ENCODE assay signal across 8 mouse cellular contexts in the genomic region with DNA sequence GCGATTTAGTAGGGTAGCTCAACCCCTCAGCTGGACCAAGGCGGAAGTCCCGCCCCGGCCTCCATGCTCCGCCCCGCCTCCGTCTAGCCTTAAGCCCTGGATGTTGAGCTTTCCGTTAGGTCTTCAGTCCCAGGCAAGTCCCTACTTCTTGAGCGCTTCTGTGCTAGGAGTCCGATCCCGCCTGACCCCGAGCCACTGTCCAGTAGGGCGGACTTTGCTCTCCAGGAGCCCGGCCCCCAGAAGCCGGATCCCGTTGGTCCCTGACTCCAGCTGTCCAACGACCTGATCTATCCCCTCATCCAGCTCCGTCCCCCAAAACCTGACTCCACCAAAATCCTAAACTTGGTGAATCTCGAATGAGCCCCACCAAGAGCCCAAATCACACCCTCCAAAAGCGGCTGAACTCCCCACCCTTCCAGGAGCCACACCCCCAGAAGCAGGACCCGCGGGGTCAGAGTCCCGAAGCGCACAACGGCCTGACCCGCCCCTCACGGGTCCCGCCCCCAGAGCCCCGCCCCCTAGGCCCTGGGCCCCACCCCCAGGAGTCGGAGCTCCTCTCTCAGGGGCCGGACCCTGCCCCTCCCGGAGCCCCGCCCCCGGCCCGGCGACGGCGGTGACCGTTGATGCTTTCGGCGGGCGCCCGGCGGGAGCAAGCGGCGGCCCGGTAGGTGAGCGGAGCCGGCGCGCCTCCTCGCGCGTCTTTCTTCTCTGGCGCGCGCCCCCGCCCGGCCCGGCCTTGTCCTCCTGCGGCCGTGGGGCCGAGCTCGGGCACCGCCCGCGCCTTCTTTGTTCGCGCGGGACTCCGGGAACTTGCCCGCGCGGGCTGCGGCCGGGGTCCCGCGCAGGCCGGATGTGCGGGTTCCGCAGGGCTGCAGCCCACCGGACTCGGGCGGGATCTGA. TPM values are rescaled to one million over a fixed set of nuclear protein-coding genes. Genes with fewer than 3 reads are reported as not detected.
A peak's percentile ranks its signal among the peaks of the same experiment; 100 is the strongest.
DNase-seq lines count a peak whose midpoint lies in the region; ATAC-seq and TF ChIP-seq lines count a peak whose summit lies in the region.

Gene Rgs12, plus strand, starts transcription at position 585 of the 900 bp plus-strand sequence.

- H3K36me3 ChIP-seq in limb, embryonic 14.5 days (ENCODE audit: control insufficient read depth, insufficient read depth, low read length): peaks cover 10% of the 10 kb centered on the region; the same call in 1 of the 2 replicates
- H3K36me3 ChIP-seq in midbrain, embryonic 16.5 days (ENCODE audit: control insufficient read depth, insufficient read depth, low read length): no peaks in the 10 kb centered on the region

- peak within 1 kb of the TSS; percentile 71 for H3K4me2 ChIP-seq in limb, embryonic 14.5 days (replicated peaks; ENCODE audit: low read depth, low read length, severe bottlenecking)
- H3K4me2 ChIP-seq in midbrain, embryonic 16.5 days (ENCODE audit: low read length): peak within 1 kb of the TSS; percentile 83

- peak within 1 kb of the TSS; percentile 95 for H3K9ac ChIP-seq in limb, embryonic 14.5 days (ENCODE audit: low read depth, low read length, severe bottlenecking)
- peak within 1 kb of the TSS; percentile 92 for H3K9ac ChIP-seq in midbrain, embryonic 16.5 days (ENCODE audit: low read depth, low read length)

- 0% methylated on average over 60 of the region's 84 CpGs for WGBS in limb, embryonic 14.5 days
- under 1% methylated on average over 56 of the region's 84 CpGs for WGBS in midbrain, embryonic 16.5 days

- H3K9me3 ChIP-seq in limb, embryonic 14.5 days (ENCODE audit: control insufficient read depth, low read length): no peaks in the 10 kb centered on the region
- H3K9me3 ChIP-seq in midbrain, embryonic 16.5 days (replicated peaks; ENCODE audit: control insufficient read depth, low read length, poor library complexity, severe bottlenecking): no peaks in the 10 kb centered on the region

- no peaks in the 10 kb centered on the region for H3K27me3 ChIP-seq in limb, embryonic 14.5 days (ENCODE audit: control insufficient read depth, insufficient read depth, low read length)
- H3K27me3 ChIP-seq in midbrain, embryonic 16.5 days (ENCODE audit: control insufficient read depth, insufficient read depth, low read depth, low read length): no peaks in the 10 kb centered on the region

- peak; percentile 53 for DNase-seq in layer of hippocampus, adult 11-12 months (ENCODE audit: low spot score)
- no peak for DNase-seq in layer of hippocampus, adult 9-10 months (ENCODE audit: low spot score)
- peak; percentile 98 for DNase-seq in embryo, embryonic 9.5 days (ENCODE audit: extremely low spot score)
- DNase-seq in kidney, adult 11 months: peak; percentile 84
- DNase-seq in limb, embryonic 14.5 days (ENCODE audit: low spot score): peak; percentile 71
- peak; percentile 88 to 90 for DNase-seq in spleen, postnatal 10 days (ENCODE audit: low spot score in 2 of 2)

- peak; percentile 84 for ATAC-seq in granulocyte monocyte progenitor cell, adult 5-6 weeks (replicated peaks; ENCODE audit: poor library complexity, severe bottlenecking)
- peak; percentile 98 for ATAC-seq in limb, embryonic 14.5 days (ENCODE audit: low FRiP score, low read depth)
- ATAC-seq in midbrain, embryonic 16.5 days: peak; percentile 86

- TF ChIP-seq POLR2A in limb, embryonic 14.5 days (IDR thresholded peaks at IDR 0.05; ENCODE audit: borderline replicate concordance, extremely low read depth, insufficient read depth, insufficient read length): peak; percentile 60; the same call in 1 of the 2 replicates

- H3K4me3 ChIP-seq in limb, embryonic 14.5 days (replicated peaks; ENCODE audit: low read length): peak within 1 kb of the TSS; percentile 92
- H3K4me3 ChIP-seq in midbrain, embryonic 16.5 days (ENCODE audit: low read depth, low read length): peak within 1 kb of the TSS; percentile 68

- peaks cover 12% of the 10 kb centered on the region for H3K4me1 ChIP-seq in limb, embryonic 14.5 days (ENCODE audit: control insufficient read depth, insufficient read depth, low read length)
- peaks cover 22% of the 10 kb centered on the region for H3K4me1 ChIP-seq in midbrain, embryonic 16.5 days (ENCODE audit: control insufficient read depth, insufficient read depth, low read length)

- H3K27ac ChIP-seq in limb, embryonic 14.5 days (replicated peaks; ENCODE audit: low read depth, low read length): peak within 1 kb of the TSS; percentile 93
- H3K27ac ChIP-seq in midbrain, embryonic 16.5 days (ENCODE audit: low read length): peak within 1 kb of the TSS; percentile 84

RNA-seq across cellular contexts. Expression of gene Rgs12, which starts in this region (rescaled TPM):
- total RNA-seq in granulocyte monocyte progenitor cell, adult 5-6 weeks (2014; fragmentation: Nextera tagmentation): 19.6 and 20.9 TPM in 2 replicates
- total RNA-seq in granulocyte monocyte progenitor cell, adult 5-6 weeks (2017): 11.9 and 16.0 TPM in 2 replicates
- 40.4 and 48.1 TPM in 2 replicates for polyA plus RNA-seq in limb, embryonic 14.5 days (2012; rRNA removed)
- polyA plus RNA-seq in limb, embryonic 14.5 days (2014; fragmentation: Nextera tagmentation; extraction: Ambion mirVana): 32.6 and 39.0 TPM in 2 replicates
- 42.3 and 52.9 TPM in 2 replicates for polyA plus RNA-seq in midbrain, embryonic 16.5 days (2015; fragmentation: Nextera tagmentation; extraction: Ambion mirVana)
